Mouse (Mus musculus) lung, embryonic 14.5 days (tissue): ENCODE results near the gene Hspa5. TPM values are rescaled to one million over a fixed set of nuclear protein-coding genes. Genes with fewer than 3 reads are reported as not detected.

Experiments used
- ATAC-seq: fragments of 200-750 bp; cut with Nextera tagmentation; 2 replicates; pipeline ENCODE4 v1.8.0; 2017; ENCODE audit warnings: mild to moderate bottlenecking, moderate TSS enrichment, moderate library complexity; ENCODE audit not compliant: insufficient read depth
- DNase-seq: peaks from one replicate; pipeline ENCODE4 v3.0.0-alpha.2; 2015
- H3K27ac ChIP-seq: fragments of 300-500 bp; sonication (generic); 2 replicates; pipeline ENCODE4 v1.5.1; 2014; ENCODE audit warnings: low read depth, mild to moderate bottlenecking, moderate library complexity
- H3K27me3 ChIP-seq: fragments of 300-500 bp; sonication (generic); 2 replicates; pipeline ENCODE4 v1.6.1; 2014; ENCODE audit warnings: low read length, control low read depth; ENCODE audit not compliant: insufficient read depth
- H3K36me3 ChIP-seq: fragments of 300-500 bp; sonication (generic); 2 replicates; pipeline ENCODE4 v1.6.1; 2014; ENCODE audit warnings: control low read depth; ENCODE audit not compliant: insufficient read depth
- H3K4me1 ChIP-seq: fragments of 300-500 bp; sonication (generic); 2 replicates; pipeline ENCODE4 v1.6.1; 2014; ENCODE audit warnings: antibody characterized with exemption, control low read depth; ENCODE audit not compliant: insufficient read depth
- H3K4me2 ChIP-seq: fragments of 300-500 bp; sonication (generic); 2 replicates; pipeline ENCODE4 v1.6.1; 2014; ENCODE audit warnings: mild to moderate bottlenecking
- H3K4me3 ChIP-seq: fragments of 300-500 bp; sonication (generic); 2 replicates; pipeline ENCODE4 v1.5.1; 2014; ENCODE audit warnings: low read depth, low read length
- H3K9ac ChIP-seq: fragments of 300-500 bp; sonication (generic); 2 replicates; pipeline ENCODE4 v1.6.1; 2014
- H3K9me3 ChIP-seq: fragments of 300-500 bp; sonication (generic); 2 replicates; pipeline ENCODE4 v1.6.1; 2016; ENCODE audit warnings: low read depth, low read length, control low read depth
- CTCF ChIP-seq: IDR thresholded peaks from 2 replicates; pipeline ENCODE4 v1.5.1; 2016; ENCODE audit warnings: antibody characterized with exemption, low read depth
- WGBS: fragments of 180-500 bp; shearing (Covaris S2); extraction: QIAGEN DNeasy Blood & Tissue Kit; methylation state at CpG from one replicate; pipeline ENCODE4 v1.1.7; 2014; 5-methylcytosine and 5-hydroxymethylcytosine counted together
- polyA plus RNA-seq: library from polyadenylated mRNA; unstranded; fragments of >200 nt; fragmentation: Nextera tagmentation; extraction: Ambion mirVana; gene quantifications from 2 replicates; pipeline ENCODE4 v1.2.1, GENCODE M21; 2014

Gene Hspa5
- polyA plus RNA-seq, 1 experiment from 2014 or later = 981 TPM

DNA sequence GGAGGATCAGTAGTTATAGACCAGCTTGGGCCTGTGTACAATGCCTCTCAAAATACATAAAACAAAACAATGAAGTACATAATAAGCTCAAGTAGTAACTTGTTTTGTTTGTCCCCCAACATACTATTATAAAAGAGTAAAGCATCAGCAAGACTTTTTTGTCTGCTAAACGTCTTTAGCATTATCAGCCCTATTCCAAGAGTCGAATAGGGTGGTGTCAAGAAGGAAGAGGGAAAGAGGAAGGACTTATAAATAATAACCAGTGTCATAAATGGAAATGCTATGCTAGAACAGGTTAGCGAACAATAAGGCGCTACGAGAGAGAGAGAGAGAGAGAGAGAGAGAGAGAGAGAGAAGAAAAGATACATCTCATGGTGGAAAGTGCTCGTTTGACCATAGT, 819 bp upstream of the Hspa5 start:
- TF ChIP-seq CTCF = no peak
- H3K4me3 ChIP-seq = peak overlapping the region; percentile 94
- H3K4me2 ChIP-seq = peak overlapping the region; percentile 75
- H3K27me3 ChIP-seq = no peaks in the 10 kb centered on the region
- 1% methylated on average over 6 of the region's 6 CpGs for WGBS
- no peaks in the 10 kb centered on the region for H3K9me3 ChIP-seq
- H3K36me3 ChIP-seq = peaks cover 35% of the 10 kb centered on the region
- ATAC-seq (no peak), DNase-seq (no peak)
- peaks cover 27% of the 10 kb centered on the region for H3K4me1 ChIP-seq
- H3K27ac ChIP-seq = peak overlapping the region; percentile 87
- peak overlapping the region; percentile 88 for H3K9ac ChIP-seq

DNA sequence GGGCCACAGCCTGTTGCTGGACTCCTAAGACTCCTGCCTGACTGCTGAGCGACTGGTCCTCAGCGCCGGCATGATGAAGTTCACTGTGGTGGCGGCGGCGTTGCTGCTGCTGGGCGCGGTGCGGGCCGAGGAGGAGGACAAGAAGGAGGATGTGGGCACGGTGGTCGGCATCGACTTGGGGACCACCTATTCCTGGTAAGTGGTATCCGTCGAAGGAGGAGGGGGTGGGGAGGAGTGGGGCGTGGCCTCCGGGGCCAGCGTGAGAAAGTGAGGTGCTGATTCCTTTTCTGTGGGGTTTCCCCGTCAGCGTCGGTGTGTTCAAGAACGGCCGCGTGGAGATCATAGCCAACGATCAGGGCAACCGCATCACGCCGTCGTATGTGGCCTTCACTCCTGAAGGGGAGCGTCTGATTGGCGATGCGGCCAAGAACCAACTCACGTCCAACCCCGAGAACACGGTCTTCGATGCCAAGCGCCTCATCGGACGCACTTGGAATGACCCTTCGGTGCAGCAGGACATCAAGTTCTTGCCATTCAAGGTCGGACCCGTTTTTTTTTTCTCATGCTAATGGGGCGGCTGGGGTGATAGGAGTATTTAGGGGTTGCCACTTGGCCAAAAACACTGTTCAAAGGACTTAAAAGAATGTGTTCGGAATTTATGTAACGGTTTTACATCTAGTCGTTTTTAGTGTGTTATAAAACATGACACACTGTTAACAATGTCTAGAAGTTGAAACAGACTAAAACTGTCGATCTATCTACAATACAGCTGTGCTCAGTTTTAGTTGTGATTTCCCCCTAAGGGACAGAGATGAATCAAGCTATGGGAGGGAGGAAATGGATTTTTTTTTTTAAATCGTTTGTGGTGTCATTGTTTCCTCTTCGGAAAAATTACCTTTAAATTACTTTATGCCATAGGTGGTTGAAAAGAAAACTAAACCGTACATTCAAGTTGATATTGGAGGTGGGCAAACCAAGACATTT, 774 bp downstream of the Hspa5 start:
- Histone ChIP-seq H3K9ac (peak overlapping the region; percentile 99), H3K36me3 (peaks cover 51% of the 10 kb centered on the region), H3K4me2 (peak overlapping the region; percentile 62), H3K27me3 (no peaks in the 10 kb centered on the region), H3K9me3 (no peaks in the 10 kb centered on the region), H3K4me3 (peak overlapping the region; percentile 94), H3K4me1 (peaks cover 29% of the 10 kb centered on the region), H3K27ac (peak overlapping the region; percentile 93)
- WGBS = 2% methylated on average over 50 of the region's 50 CpGs
- ATAC-seq (peak; percentile 21; the same call in 1 of the 2 replicates), DNase-seq (peak; percentile 65)
- TF ChIP-seq CTCF = no peak

DNA sequence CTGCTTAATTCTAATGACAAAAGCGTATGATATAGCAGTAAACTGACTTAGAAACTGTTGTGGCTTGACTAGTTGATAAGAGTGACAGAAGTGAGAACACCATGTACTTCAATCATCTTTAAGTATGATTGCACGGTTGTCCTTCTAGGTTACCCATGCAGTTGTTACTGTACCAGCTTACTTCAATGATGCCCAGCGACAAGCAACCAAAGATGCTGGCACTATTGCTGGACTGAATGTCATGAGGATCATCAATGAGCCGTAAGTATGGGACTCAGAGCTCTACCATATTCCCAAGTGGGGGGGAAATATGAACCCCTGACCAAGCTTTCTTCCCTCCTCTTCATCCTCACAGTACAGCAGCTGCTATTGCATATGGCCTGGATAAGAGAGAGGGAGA, 1.9 kb downstream of the Hspa5 start:
- Histone ChIP-seq H3K36me3 (peaks cover 62% of the 10 kb centered on the region), H3K4me2 (peak overlapping the region; percentile 62), H3K9me3 (no peaks in the 10 kb centered on the region), H3K4me1 (peaks cover 29% of the 10 kb centered on the region), H3K9ac (peak overlapping the region; percentile 99), H3K4me3 (peak overlapping the region; percentile 94), H3K27ac (no peak overlapping the region), H3K27me3 (no peaks in the 10 kb centered on the region)
- ATAC-seq = no peak
- no peak for TF ChIP-seq CTCF
- DNase-seq = no peak
- 78% methylated on average over 4 of the region's 4 CpGs for WGBS

DNA sequence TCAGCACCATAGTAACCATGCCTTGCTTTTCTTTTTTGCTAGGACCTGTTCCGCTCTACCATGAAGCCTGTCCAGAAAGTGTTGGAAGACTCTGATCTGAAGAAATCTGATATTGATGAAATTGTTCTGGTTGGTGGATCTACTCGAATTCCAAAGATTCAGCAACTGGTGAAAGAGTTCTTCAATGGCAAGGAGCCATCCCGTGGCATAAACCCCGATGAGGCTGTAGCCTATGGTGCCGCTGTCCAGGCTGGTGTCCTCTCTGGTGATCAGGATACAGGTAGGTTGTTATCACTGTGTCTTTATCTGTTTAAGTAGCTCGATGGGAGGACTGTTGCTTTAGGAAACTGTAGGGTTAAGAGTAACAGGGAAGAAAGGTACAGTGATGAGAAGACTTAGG, 2.7 kb downstream of the Hspa5 start:
- peak overlapping the region; percentile 94 for H3K4me3 ChIP-seq
- ATAC-seq = no peak
- no peaks in the 10 kb centered on the region for H3K27me3 ChIP-seq
- no peak for TF ChIP-seq CTCF
- peak overlapping the region; percentile 62 for H3K4me2 ChIP-seq
- WGBS = 84% methylated on average over 6 of the region's 6 CpGs
- H3K9ac ChIP-seq = no peak overlapping the region
- no peak overlapping the region for H3K27ac ChIP-seq
- DNase-seq = no peak
- no peaks in the 10 kb centered on the region for H3K9me3 ChIP-seq
- peaks cover 29% of the 10 kb centered on the region for H3K4me1 ChIP-seq
- H3K36me3 ChIP-seq = peaks cover 71% of the 10 kb centered on the region

DNA sequence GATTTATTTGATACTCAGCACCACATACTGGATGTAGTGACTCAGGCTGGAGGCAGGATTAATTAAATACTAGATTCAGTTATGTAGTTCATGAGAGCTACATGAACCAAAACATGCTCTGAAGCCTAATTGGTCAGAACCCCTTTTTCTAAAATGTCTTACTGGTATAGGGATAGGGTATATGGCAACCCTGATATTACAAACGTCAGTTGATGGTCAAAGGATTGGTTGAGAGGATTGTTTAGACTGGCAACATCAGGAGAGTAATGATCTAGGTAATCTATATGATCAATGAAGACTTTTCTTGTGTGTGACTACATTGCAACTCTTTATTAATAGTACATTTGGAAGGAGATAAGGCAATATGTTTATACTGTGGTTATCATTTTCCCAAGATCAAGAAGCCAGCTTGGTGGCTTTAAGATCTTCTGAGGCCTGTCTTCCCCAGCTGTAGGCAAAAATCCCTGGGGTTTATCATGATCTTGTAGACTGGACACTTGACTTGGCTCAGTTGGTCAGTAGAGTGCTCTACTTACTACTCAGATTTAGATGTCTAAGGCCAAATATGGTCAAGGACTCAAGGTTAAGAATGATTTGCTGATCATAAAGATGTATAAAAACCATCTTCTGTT, 5.6 kb downstream of the Hspa5 start:
- Histone ChIP-seq H3K9ac (no peak overlapping the region), H3K36me3 (peaks cover 81% of the 10 kb centered on the region), H3K4me1 (peaks cover 24% of the 10 kb centered on the region), H3K27ac (no peak overlapping the region), H3K4me2 (peak overlapping the region; percentile 62), H3K27me3 (no peaks in the 10 kb centered on the region), H3K9me3 (no peaks in the 10 kb centered on the region), H3K4me3 (no peak overlapping the region)
- 56% methylated on average over 1 of the region's 1 CpGs for WGBS
- ATAC-seq (no peak), DNase-seq (no peak)
- no peak for TF ChIP-seq CTCF

DNA sequence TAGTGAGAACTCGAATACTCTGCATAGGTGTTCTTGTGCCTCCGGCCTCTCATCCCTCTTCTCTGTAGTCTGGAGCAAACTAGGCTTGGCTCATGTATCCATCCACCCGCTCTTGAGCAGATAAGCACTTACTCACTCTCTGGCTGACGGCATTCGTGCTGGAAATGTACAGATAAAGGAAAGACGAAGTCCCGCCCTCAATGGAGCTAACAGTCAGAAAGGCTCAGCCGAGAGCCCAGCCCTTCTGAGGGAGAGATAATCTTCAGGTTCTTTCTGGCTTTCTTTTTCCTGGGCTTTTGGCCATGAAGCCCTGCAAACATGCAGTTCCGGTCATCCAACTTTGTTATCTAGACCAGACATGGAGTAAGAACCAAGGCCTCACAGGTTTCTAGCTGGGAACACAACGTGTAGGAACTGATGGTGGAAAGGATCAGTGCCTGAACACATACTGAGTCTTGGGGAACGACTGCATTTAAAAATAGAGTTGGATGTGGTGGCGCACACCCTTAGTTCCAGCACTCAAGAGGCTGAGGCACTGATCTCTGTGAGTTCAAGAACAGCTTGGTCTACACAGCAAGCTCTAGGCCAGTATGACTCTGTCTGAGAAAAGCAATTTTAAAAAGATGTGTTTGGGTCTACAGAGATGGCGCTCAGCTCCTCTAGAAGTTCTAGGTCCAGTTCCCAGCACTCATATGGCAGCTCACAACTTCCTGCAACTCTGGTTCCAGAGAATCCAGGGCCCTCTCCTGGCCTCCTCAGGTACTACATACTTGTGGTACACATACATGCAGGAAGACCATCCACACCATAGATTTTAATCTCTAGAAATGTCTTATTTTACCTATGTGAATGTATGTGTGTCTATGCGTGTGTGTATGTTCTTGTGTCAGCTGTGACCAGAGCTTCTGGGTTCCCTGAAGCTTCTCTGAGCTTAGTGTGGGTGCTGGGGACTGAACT, 11.6 kb downstream of the Hspa5 start:
- 79% methylated on average over 14 of the region's 14 CpGs for WGBS
- Histone ChIP-seq H3K4me3 (no peak overlapping the region), H3K9me3 (no peaks in the 10 kb centered on the region), H3K9ac (no peak overlapping the region), H3K27me3 (no peaks in the 10 kb centered on the region), H3K4me2 (no peak overlapping the region), H3K36me3 (peaks cover 74% of the 10 kb centered on the region), H3K27ac (peak overlapping the region; percentile 49; the same call in 1 of the 2 replicates), H3K4me1 (no peaks in the 10 kb centered on the region)
- TF ChIP-seq CTCF = no peak
- DNase-seq = no peak
- ATAC-seq = no peak
